Mouse (Mus musculus): Measurements from ENCODE around the gene Cfdp1. TPM values are rescaled to one million over a fixed set of nuclear protein-coding genes. Genes with fewer than 3 reads are reported as not detected.

Cfdp1 gene
- total RNA-seq (2022), result 10 to 100 TPM; 65.3 to 81.8 (median 72.3) TPM

DNA sequence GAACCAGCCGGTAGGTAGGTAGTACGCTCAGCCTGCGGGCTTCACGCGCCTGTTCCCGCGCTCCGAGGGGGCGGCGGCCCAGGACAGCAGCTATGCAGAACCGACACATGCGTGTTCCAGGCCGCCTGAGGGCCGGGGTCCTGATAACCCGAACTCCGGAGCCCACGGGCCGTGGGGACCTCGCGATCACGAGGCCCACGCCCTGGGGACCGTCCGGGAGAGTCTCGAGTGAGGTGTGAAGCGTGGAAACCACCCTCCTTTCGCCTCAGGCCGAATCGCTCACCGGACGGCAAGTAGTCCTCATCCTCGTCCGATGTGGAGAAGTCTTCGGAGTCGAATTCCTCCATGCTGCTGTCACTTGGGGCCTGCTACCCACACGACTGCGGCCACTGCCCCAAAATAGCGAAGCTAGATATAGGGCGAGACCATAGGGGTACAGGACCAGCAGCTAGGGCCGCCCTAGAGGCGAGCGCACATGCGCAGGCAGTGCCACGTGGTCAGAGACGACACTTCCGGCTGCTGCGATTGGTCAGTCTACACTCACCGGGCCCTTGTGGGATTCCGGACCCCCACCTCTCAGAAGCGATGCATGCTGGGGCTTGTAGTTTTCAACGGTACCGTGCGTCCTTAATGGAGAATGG is at the start of gene Cfdp1:
Gene Cfdp1, minus strand, starts transcription at position 431 of the 641 bp plus-strand sequence.
- peak; percentile 97 for DNase-seq

DNA sequence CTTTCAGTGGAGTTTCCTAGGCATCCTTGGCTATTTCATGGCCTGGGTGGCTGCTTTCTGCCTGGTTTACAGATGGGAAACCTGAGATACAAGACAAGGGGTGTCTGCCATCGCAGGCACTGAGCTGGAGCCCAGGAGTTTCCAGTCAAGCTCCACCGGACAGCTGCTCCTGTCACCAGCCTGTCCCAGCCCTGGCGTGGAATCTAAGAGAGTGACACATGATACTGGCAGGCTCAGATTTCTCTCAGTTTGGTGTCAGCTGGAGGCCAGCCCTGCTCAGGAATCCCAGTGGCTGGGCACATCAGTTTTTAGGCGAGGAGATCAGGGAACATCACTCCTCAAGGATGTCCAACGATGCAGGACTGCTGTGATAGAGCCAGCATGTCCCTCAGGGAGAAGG is 48.0 kb upstream of the Cfdp1 start:
- no peak for DNase-seq

GRCm38 (mm10) chr8:111898586-111898985 is 44.5 kb upstream of the Cfdp1 start:
- no peak for DNase-seq

DNA sequence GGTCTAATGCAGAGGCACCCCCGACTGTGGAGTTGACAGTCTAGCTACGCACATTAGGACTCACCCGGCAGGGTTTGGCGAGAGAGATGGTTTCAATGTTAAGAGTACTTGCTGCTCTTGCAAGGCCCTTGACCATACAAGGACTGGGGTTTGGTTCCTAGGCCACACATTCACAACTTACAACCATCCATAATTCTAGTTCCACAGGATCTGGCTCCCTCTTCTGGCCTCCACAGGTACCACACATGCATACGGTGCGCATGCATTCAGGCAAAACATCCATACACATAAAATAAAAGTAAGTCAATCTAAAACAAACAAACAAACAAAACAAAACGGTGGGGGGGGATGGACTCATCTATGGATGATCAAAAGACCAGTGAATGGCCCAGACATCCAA is 40.9 kb upstream of the Cfdp1 start:
- DNase-seq, result no peak

DNA sequence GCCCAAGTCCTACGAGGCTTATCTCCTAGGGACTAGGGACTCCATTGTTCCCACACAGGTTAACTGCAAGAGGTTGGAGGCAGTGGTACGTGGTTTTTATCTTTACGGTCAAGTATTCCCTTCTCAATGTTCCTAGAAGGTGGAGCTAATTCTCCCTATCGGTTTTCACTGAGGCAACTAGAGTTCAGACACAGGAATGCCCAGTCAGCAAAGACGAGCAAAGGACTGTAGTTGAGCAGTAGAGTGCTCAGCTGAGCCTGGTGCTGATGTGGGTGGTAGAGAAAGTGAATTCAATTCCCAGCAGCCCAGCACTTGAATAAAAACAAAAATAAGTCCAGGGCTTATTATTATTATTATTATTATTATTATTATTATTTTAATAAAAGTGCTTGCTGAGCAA is 38.5 kb upstream of the Cfdp1 start:
- DNase-seq, result no peak

GRCm38 (mm10) chr8:111891983-111892382 is 37.9 kb upstream of the Cfdp1 start:
- DNase-seq, result no peak

DNA sequence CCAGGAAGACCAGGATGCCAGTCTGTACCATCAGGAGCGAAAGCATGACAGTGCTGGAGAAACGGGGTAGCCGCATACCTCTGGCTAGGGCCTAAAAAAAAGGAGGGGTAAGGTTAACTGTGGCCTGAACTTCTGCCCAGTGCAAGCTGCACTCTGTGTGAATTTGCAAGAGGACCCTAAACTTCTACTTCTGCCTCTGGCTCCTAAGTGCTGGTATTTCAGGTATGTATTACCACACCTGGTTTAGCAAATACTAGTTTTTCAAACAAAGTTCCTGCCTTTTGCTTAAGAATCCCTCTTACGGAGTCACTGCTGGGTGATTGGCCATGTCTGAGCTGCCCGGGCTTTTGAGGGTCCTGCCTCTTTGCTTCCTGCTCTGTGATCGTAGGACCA is 36.8 kb upstream of the Cfdp1 start:
- no peak for DNase-seq

- no peak for DNase-seq
Observed at GRCm38 (mm10) chr8:111889931-111890910, 36.1 kb upstream of the Cfdp1 start.

GRCm38 (mm10) chr8:111888091-111888650 is 34.1 kb upstream of the Cfdp1 start:
- DNase-seq, result no peak

DNA sequence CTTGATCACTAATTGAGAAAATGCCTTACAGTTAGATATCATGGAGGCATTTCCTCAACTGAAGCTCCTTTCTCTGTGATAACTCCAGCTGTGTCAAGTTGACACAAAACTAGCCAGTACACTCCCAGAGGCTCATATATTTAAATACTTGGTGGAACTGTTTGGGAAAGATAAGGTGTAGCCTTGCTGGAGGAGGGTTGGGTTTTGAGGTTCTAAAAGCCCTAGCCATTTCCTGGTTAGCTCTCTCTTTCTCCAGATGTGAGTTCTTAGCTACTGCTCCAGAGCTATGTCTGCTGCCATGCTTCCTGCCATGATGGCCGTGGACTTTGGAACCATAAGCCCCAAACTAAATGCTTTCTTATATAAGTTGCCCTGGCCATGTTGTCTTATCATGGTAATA is 33.4 kb upstream of the Cfdp1 start:
- no peak for DNase-seq

DNA sequence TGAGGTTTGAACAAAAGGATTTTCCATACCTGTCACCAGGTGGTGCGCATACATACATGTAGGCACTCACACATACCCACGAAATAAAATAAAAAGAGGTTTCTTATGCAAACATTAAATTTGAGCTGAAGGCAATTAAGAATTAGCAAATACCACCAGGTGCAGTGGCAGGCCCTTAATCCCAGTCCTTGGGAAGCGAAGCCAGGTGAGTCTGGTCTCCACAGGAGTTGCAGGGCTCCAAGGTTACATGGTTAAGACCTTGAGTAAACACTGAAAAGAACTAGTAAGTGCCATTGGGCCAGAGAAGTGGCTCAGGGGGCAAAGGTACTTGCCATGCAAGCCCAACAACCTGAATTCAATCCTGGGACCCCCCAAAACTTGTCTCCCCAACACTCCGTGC is 29.5 kb upstream of the Cfdp1 start:
- no peak for DNase-seq

- DNase-seq, result peak; percentile 9
Observed at GRCm38 (mm10) chr8:111881591-111881990, 27.5 kb upstream of the Cfdp1 start.

DNA sequence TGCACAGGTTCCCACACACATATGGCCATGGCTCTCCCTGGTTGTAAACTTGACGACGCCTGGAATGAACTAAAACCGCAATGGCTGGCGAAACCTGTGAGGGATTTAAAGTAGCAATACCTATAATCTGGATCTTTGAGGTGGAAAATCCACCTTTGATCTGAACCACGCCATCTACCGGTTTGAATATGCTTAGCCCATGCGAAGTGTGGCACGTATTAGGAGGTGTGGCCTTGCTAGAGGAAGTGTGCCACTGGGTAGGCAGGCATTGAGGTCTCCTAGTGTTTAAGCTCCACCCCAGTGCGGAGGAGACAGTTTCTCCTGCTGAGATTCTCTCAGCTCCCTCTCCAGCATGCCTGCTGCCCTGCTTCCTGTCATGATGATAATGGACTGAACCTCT is 23.6 kb upstream of the Cfdp1 start:
- no peak for DNase-seq

DNA sequence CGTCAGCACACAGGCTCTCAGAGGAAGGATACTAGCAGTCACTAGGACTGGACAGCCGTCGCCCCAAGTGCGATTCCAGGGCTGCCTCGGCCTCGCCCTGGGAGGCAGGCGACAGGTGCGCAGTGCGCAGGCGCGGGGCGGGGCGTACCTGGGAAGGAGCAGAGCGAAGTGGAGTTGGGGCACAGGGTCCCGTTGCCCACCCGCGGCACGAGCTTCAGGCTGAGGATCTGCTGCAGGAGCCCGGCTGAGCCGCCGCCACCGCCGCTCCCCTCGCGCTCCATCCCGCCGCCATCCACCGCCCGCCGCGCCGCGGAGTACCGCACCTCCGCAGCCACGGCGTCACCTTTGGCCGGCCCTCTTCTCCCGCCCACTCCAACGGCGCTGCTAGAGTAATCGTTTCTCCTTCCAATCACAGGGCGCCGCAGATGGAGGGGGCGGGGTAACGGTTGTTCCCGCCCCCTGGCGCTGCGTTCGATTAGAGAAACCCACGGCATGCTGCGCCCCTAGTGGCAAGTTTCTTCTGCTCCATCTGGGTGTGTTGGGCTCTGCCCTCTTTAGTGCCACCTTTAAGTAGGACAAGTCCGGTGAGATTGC is 22.4 kb upstream of the Cfdp1 start, which contains the start of gene Tmem170:
Gene Tmem170, minus strand, starts transcription at position 396 of the 594 bp plus-strand sequence.
- peak; percentile 94 for DNase-seq

DNA sequence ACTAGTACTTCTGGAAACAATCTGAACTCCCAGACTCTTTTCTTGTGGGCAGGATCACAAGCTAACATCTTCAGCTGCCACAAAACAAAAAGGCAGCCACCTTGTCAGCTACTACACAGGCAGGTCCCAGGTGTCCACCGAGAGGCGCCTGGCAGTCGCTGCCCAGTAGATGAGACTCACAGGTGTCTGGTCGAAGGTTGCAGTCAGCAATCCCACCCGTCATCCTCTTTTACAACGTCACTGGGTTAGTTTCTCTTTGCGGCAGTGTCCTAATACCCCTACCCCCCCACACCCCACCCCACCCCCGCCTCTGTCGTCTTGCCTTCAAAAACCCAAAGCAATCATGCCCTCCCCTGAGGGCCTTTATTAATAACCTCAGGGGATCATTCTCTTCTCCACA is 21.7 kb upstream of the Cfdp1 start:
- DNase-seq, result no peak

GRCm38 (mm10) chr8:111871278-111871677 is 17.2 kb upstream of the Cfdp1 start:
- DNase-seq, result no peak

GRCm38 (mm10) chr8:111870379-111870778 is 16.3 kb upstream of the Cfdp1 start:
- DNase-seq, result no peak

DNA sequence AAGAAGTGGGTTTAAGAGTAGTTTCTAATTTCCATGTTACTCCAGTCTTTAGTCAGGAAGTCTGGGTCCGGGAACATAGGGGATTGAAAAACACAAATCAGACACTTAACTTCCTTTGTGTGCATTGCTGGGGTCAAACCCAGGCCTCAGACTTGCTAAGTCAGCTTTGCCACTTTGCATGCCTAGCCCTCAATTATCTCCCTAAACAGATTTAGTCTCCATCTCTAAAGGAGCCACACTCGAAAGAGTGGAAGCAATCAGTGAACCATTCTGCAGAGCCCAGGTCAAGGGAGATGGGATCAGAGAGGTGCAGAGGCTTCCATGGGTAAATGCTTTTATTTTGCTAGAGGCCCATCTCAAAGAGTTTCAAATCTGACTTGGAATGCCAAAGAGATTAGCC is 14.6 kb upstream of the Cfdp1 start:
- DNase-seq, result no peak

DNA sequence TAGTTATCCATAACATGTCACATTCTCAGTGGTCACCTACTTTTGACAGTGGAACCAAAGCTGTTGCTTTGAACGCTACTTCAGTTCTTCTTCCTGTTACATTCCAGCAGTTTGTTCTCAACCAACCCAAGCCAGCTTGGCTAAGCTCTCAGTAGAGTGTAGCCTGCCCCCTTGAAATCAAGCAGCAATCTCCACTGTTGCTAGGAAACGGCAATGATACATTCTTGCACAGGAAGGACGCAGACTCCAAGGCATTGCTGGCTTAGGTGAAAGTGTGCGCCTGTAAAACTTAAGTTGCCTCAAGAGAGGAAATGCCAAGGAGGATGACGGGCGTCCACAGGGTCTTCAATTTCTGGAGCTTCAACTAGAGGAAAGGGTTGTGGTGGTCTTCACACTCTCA is 11.8 kb upstream of the Cfdp1 start:
- no peak for DNase-seq

GRCm38 (mm10) chr8:111865130-111865852 is 11.2 kb upstream of the Cfdp1 start:
- no peak for DNase-seq

DNA sequence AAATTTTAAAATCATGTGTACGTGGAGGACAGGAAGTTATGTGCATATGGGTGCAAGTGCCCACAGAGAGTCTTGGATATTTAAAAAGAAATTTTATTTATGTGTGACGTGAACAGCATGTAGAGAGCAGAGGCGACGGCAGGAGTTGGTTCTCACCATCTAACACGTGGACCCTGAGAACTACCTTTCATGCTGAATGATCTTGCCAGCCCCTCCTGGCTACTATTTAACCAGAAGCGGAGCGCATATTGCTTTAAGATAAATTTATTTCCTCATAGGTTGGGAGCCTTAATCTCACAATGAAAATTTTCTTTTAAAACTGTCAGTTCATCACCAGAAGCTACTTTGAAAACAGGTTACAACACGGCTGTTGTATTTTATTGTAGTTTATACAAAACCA is 10.6 kb upstream of the Cfdp1 start:
- DNase-seq, result no peak

DNA sequence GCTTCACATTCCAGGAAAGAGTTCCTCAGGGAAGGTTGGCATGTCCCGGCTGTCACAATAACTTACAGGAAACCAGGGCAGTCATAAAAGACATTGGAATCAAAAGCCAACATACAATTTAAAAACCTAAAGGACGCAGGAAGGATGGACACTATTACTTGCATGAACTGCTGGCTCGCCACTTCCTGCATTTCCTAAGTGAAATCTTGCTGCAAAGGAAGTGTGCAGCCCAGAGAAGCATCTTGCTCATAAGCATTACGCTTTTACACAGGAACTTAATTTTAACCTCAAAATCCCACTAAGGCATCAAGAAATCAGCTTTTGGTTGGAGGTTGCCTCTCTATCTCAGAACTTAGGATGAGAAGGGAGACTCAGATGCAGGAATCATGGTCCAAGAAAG is 9.2 kb upstream of the Cfdp1 start:
- no peak for DNase-seq

All from adrenal gland, adult 8-10 months (tissue).